Mouse (Mus musculus): ENCODE data around the gene Gm37240. TPM values are rescaled to one million over a fixed set of nuclear protein-coding genes. Genes with fewer than 3 reads are reported as not detected.

Gene Gm37240
- polyA plus RNA-seq, 1 experiment from 2014 or later = 18.1 TPM

DNA sequence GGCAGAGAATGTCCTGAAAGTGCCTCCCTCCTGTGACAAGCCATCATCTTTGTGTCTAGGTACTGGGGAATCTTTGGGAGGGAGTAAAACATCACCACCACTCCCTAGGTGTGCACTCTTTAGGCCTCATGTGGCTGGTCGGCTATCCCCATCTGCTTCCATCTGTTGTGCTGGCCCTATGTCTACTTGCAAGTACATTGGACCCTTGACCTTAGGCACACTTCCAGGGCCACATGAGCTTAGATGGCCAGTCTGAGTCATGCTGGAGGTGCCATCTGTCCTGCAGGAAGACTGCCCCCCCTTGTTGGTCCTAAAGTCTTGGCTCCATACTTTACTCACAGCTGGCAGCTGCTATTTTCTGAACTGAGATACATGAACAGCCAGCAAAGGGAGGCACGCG lies 493.9 kb downstream of the Gm37240 start:
- Histone ChIP-seq H3K9ac (ENCODE audit: low read length) (no peak overlapping the region), H3K4me1 (replicated peaks; ENCODE audit: control insufficient read depth, insufficient read depth) (no peaks in the 10 kb centered on the region), H3K27ac (replicated peaks) (no peak overlapping the region), H3K4me2 (replicated peaks; ENCODE audit: low read depth) (no peak overlapping the region), H3K27me3 (ENCODE audit: control insufficient read depth, insufficient read depth, low read length) (no peaks in the 10 kb centered on the region), H3K4me3 (ENCODE audit: low read depth, low read length) (no peak overlapping the region), H3K36me3 (ENCODE audit: control insufficient read depth, insufficient read depth, low read length) (no peaks in the 10 kb centered on the region), H3K9me3 (ENCODE audit: control insufficient read depth, low read length) (no peaks in the 10 kb centered on the region)
- ATAC-seq (ENCODE audit: low FRiP score, low TSS enrichment) (no peak), DNase-seq (ENCODE audit: low spot score) (no peak)
- 90% methylated on average over 3 of the region's 3 CpGs for WGBS
- TF ChIP-seq CTCF (IDR thresholded peaks at IDR 0.05; ENCODE audit: low read depth) (no peak), EP300 (optimal IDR thresholded peaks at IDR 0.05) (no peak)

DNA sequence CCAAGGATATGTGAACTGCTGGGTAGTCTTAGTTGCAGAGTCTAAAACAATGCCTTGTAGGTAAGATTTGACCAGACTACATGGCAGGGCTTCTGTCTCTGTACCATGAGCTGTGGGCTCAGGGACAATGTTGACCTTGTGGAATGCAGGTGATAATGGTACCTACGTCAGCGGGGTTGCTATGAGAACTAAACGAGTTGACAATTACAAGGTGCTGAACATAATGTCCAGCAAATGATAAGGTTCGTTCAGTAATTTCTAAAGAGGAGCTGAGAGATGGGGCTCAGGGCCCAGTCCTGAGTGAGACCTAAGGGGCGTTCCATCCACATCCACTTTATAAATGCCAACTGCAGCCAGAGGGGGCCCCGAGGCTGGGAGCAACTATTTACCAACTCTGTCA lies 495.6 kb downstream of the Gm37240 start:
- Histone ChIP-seq H3K4me2 (replicated peaks; ENCODE audit: low read depth) (no peak overlapping the region), H3K4me1 (replicated peaks; ENCODE audit: control insufficient read depth, insufficient read depth) (no peaks in the 10 kb centered on the region), H3K9me3 (ENCODE audit: control insufficient read depth, low read length) (no peaks in the 10 kb centered on the region), H3K4me3 (ENCODE audit: low read depth, low read length) (no peak overlapping the region), H3K36me3 (ENCODE audit: control insufficient read depth, insufficient read depth, low read length) (no peaks in the 10 kb centered on the region), H3K9ac (ENCODE audit: low read length) (no peak overlapping the region), H3K27me3 (ENCODE audit: control insufficient read depth, insufficient read depth, low read length) (no peaks in the 10 kb centered on the region), H3K27ac (replicated peaks) (no peak overlapping the region)
- 88% methylated on average over 6 of the region's 6 CpGs for WGBS
- DNase-seq (ENCODE audit: low spot score) = no peak
- no peak for ATAC-seq (ENCODE audit: low FRiP score, low TSS enrichment)
- no peak for TF ChIP-seq CTCF (IDR thresholded peaks at IDR 0.05; ENCODE audit: low read depth)
- no peak for TF ChIP-seq EP300 (optimal IDR thresholded peaks at IDR 0.05)

DNA sequence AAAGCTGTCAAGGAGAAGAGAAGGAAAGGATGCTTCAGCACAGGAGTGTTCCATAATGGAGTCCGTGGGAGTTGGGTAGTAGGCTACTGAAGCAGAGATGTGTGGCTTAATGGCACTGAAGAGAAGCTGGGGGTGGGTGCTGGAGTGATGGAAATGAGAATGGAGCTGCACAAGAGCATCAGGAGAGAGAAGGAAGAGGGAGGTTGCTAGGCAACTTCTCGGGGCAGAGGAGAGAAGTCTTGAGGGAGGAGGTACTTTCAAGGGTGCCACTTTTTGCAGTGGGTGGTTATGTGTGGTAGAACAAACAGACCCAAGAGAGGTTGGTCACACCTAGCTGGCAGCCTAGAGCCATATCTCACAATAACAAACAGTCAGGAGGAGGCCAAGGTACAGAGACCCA lies 496.2 kb downstream of the Gm37240 start:
- DNase-seq (ENCODE audit: low spot score) (no peak), ATAC-seq (ENCODE audit: low FRiP score, low TSS enrichment) (no peak)
- H3K4me1 ChIP-seq (replicated peaks; ENCODE audit: control insufficient read depth, insufficient read depth) = no peaks in the 10 kb centered on the region
- no peak overlapping the region for H3K4me3 ChIP-seq (ENCODE audit: low read depth, low read length)
- no peaks in the 10 kb centered on the region for H3K27me3 ChIP-seq (ENCODE audit: control insufficient read depth, insufficient read depth, low read length)
- TF ChIP-seq EP300 (optimal IDR thresholded peaks at IDR 0.05) (no peak), CTCF (IDR thresholded peaks at IDR 0.05; ENCODE audit: low read depth) (no peak)
- no peaks in the 10 kb centered on the region for H3K36me3 ChIP-seq (ENCODE audit: control insufficient read depth, insufficient read depth, low read length)
- H3K27ac ChIP-seq (replicated peaks) = no peak overlapping the region
- no peaks in the 10 kb centered on the region for H3K9me3 ChIP-seq (ENCODE audit: control insufficient read depth, low read length)
- WGBS = 68% methylated on average over 2 of the region's 2 CpGs
- H3K9ac ChIP-seq (ENCODE audit: low read length) = no peak overlapping the region
- no peak overlapping the region for H3K4me2 ChIP-seq (replicated peaks; ENCODE audit: low read depth)

DNA sequence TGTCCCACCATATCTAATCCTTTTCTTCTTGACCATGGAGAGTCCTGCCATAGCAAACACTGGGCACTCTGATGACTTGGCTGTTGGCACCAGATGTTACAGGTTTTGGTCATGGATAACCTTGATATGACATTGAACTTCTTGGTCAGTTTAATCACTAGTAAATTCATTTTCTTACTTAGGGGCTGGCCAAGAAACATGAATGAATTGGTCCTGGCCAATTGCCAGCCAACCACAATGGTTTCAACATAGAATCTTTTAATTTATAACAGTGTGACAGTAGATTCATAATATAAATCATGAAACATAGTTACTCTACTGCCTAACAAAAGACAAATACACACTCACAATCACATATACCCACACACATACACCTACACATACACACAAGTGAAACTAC lies 501.9 kb downstream of the Gm37240 start:
- Histone ChIP-seq H3K9ac (ENCODE audit: low read length) (no peak overlapping the region), H3K4me2 (replicated peaks; ENCODE audit: low read depth) (no peak overlapping the region), H3K4me1 (replicated peaks; ENCODE audit: control insufficient read depth, insufficient read depth) (no peaks in the 10 kb centered on the region), H3K4me3 (ENCODE audit: low read depth, low read length) (no peak overlapping the region), H3K36me3 (ENCODE audit: control insufficient read depth, insufficient read depth, low read length) (no peaks in the 10 kb centered on the region), H3K27me3 (ENCODE audit: control insufficient read depth, insufficient read depth, low read length) (no peaks in the 10 kb centered on the region), H3K27ac (replicated peaks) (no peak overlapping the region), H3K9me3 (ENCODE audit: control insufficient read depth, low read length) (no peaks in the 10 kb centered on the region)
- no peak for TF ChIP-seq EP300 (optimal IDR thresholded peaks at IDR 0.05)
- TF ChIP-seq CTCF (IDR thresholded peaks at IDR 0.05; ENCODE audit: low read depth) = no peak
- DNase-seq (ENCODE audit: low spot score) (no peak), ATAC-seq (ENCODE audit: low FRiP score, low TSS enrichment) (no peak)

DNA sequence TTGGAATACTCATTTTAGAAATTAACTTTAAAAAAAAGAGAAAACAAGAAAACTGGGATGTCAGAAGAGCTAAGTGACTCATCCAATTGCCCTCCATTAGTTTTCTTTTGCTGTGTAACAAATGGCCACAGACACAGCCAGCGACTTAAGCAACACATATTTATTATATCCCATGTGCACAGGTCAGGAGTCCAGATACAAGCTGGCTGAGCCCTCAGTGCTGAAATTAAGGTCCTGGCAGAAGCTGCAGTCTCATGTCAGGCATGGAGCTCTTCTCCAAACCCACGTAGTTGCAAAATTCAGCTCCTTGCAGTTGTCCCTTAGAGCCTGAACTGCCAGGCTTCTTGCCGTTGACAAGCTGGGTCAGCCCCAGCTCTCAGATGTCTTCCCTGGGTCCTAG lies 504.0 kb downstream of the Gm37240 start:
- Histone ChIP-seq H3K4me1 (replicated peaks; ENCODE audit: control insufficient read depth, insufficient read depth) (no peaks in the 10 kb centered on the region; the same call in 1 of the 2 replicates), H3K9ac (ENCODE audit: low read length) (no peak overlapping the region), H3K4me3 (ENCODE audit: low read depth, low read length) (no peak overlapping the region), H3K4me2 (replicated peaks; ENCODE audit: low read depth) (no peak overlapping the region), H3K9me3 (ENCODE audit: control insufficient read depth, low read length) (no peaks in the 10 kb centered on the region), H3K27ac (replicated peaks) (no peak overlapping the region), H3K27me3 (ENCODE audit: control insufficient read depth, insufficient read depth, low read length) (no peaks in the 10 kb centered on the region), H3K36me3 (ENCODE audit: control insufficient read depth, insufficient read depth, low read length) (no peaks in the 10 kb centered on the region)
- ATAC-seq (ENCODE audit: low FRiP score, low TSS enrichment) = no peak
- no peak for TF ChIP-seq CTCF (IDR thresholded peaks at IDR 0.05; ENCODE audit: low read depth)
- no peak for DNase-seq (ENCODE audit: low spot score)
- 65% methylated on average over 3 of the region's 3 CpGs for WGBS

DNA sequence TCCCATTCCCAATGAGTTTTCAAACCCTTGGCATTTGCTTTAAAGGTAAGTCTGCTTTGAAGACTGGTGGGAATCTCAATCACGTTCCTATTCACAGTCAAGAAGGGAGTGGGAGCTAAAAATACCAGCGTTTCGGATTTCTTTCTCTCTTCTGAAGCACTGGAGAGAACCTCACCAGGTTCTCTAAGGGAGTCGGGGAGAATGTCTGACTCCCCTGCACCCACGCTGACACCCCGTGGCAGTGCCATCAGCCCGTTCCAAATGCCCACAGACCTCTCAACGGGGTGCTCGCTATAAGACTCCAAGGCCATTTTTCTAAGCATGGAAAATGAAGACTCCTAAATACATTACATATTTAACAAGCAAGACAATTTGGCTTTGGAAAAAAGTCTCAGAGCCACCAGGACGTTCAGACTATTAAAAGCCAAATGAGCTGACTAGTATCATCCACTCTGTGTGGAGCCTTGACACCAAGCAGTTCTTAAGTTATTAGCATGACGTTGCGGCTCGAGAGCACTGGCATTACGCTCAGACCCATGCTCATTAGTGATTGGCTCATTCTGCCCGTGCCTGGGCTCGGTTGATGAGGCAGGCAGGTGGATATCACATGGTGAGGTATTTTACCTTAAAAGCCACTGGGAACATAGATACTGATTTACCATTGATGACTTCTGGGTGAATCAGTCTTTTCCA lies 508.5 kb downstream of the Gm37240 start:
- no peak for TF ChIP-seq CTCF (IDR thresholded peaks at IDR 0.05; ENCODE audit: low read depth)
- no peak for TF ChIP-seq EP300 (optimal IDR thresholded peaks at IDR 0.05)
- Histone ChIP-seq H3K4me2 (replicated peaks; ENCODE audit: low read depth) (no peak overlapping the region), H3K9me3 (ENCODE audit: control insufficient read depth, low read length) (no peaks in the 10 kb centered on the region), H3K4me1 (replicated peaks; ENCODE audit: control insufficient read depth, insufficient read depth) (no peaks in the 10 kb centered on the region; the same call in 1 of the 2 replicates), H3K9ac (ENCODE audit: low read length) (no peak overlapping the region), H3K36me3 (ENCODE audit: control insufficient read depth, insufficient read depth, low read length) (no peaks in the 10 kb centered on the region), H3K27ac (replicated peaks) (no peak overlapping the region), H3K4me3 (ENCODE audit: low read depth, low read length) (no peak overlapping the region), H3K27me3 (ENCODE audit: control insufficient read depth, insufficient read depth, low read length) (no peaks in the 10 kb centered on the region)
- DNase-seq (ENCODE audit: low spot score) (no peak), ATAC-seq (ENCODE audit: low FRiP score, low TSS enrichment) (no peak)
- 70% methylated on average over 16 of the region's 16 CpGs for WGBS
